9 mouse cellular contexts compared by ENCODE assay signal in the genomic region with DNA sequence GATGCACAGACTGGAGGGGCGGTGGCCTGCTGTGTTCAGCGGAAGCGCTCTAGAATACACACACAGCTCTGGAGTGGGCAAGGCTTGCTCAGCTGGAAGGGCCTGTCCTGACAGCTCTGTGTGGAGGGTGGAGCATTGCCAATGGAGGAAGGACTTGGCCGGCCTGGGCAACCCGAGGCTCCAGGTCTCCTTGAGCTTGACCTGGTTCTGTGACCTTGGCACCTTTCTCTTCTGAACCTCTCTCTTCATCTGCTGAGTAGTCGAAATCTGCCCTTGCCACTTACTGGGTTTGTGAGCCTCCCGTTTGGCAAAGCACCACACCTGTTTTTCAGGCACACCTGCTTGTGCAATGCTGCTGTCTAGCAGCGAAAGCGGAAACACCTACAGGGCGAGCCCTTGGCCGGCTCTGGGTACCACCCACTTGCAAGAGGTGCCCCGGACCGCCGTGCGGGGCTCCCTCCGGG. TPM values are rescaled to one million over a fixed set of nuclear protein-coding genes. Genes with fewer than 3 reads are reported as not detected.
DNase-seq lines count a peak whose midpoint lies in the region; ATAC-seq lines count a peak whose summit lies in the region.
"Had no signal": no experiment of that assay in that cellular context is flagged by ENCODE, and none has a peak within 500 bp of the region (broad histone marks: within the 10 kb centered on the region; RNA-seq: fewer than 3 reads in every experiment).

A gene (plus strand): TSS at position 403 of the 464 bp plus-strand sequence.

- no peak within 1 kb of the TSS for H3K4me3 ChIP-seq in heart, embryonic 11.5 days (ENCODE audit: low read depth, low read length)

- peaks cover 56% of the 10 kb centered on the region for H3K27me3 ChIP-seq in heart, embryonic 11.5 days (ENCODE audit: control insufficient read depth, insufficient read depth, low read length)

- no peaks in the 10 kb centered on the region; the same call in 1 of the 2 replicates for H3K4me1 ChIP-seq in heart, embryonic 11.5 days (ENCODE audit: control insufficient read depth, insufficient read depth, low read length)

- intact Hi-C loops in heart, postnatal 10 days (cut with DNase I) = no loop called here

- H3K36me3 ChIP-seq in heart, embryonic 11.5 days (ENCODE audit: control insufficient read depth, insufficient read depth, low read length) = no peaks in the 10 kb centered on the region
- H3K36me3 ChIP-seq: G1E had no signal

- WGBS in heart, embryonic 11.5 days (ENCODE audit: insufficient replicate concordance) = 24% methylated on average over 16 of the region's 16 CpGs

- no peak within 1 kb of the TSS for H3K9ac ChIP-seq in heart, embryonic 11.5 days (ENCODE audit: low read depth, low read length)

- 0 out of 2 replicates have a peak within 1 kb of the TSS, but pooled peaks have one; percentile 11 for H3K4me2 ChIP-seq in heart, embryonic 11.5 days

- H3K9me3 ChIP-seq in heart, embryonic 11.5 days (replicated peaks; ENCODE audit: control insufficient read depth, low read length) = no peaks in the 10 kb centered on the region
- H3K9me3 ChIP-seq: G1E had no signal

- ATAC-seq in heart, embryonic 11.5 days (replicated peaks; ENCODE audit: insufficient number of reproducible peaks, low FRiP score, low TSS enrichment) = no peak

- H3K27ac ChIP-seq in heart, embryonic 11.5 days (ENCODE audit: low read depth, low read length) = no peak within 1 kb of the TSS

- DNase-seq in heart, postnatal 10 days = no peak
- DNase-seq in ZHBTc4 (ENCODE audit: low read depth, low spot score) = peak; percentile 53
- DNase-seq in kidney, adult 8-10 months = peak; percentile 87 to 90
- peak; percentile 83 for DNase-seq in lung, postnatal 25 days (ENCODE audit: low spot score)
- DNase-seq in MN1 (ENCODE audit: low spot score) = no peak
- no peak for DNase-seq in layer of hippocampus, adult 8-10 months (ENCODE audit: low spot score in 2 of 2)
- DNase-seq in right cerebral cortex, postnatal 10 days (ENCODE audit: low spot score in 2 of 2) = no peak

RNA-seq across cellular contexts. Expression of the gene that starts here (rescaled TPM):
- 0.43 and 0.66 TPM in 2 replicates for polyA plus RNA-seq in heart, embryonic 11.5 days (2014; fragmentation: Nextera tagmentation; extraction: Ambion mirVana)
- total RNA-seq in heart, postnatal 10 days (2021) = under 1 TPM; 0.17 to 0.35 TPM
- total RNA-seq in layer of hippocampus, adult 8-10 months (2022) = under 1 TPM; 0.55 to 0.60 (median 0.58) TPM
- total RNA-seq: G1E had no signal
- polyA plus RNA-seq: G1E had no signal

Comparison
In these comparisons a context has a peak if more than half of its experiments do, and no peak if none do; other contexts are left out.
1. DNase-seq: peak in ZHBTc4 (single experiment), kidney, adult 8-10 months (2 of 2) and lung, postnatal 25 days (single experiment); none in heart, postnatal 10 days (0 of 2), MN1 (single experiment), layer of hippocampus, adult 8-10 months (0 of 2) and right cerebral cortex, postnatal 10 days (0 of 2).